Mouse (Mus musculus) stomach, embryonic 16.5 days (tissue): ENCODE results near the gene Mob3a. TPM values are rescaled to one million over a fixed set of nuclear protein-coding genes. Genes with fewer than 3 reads are reported as not detected.

Experiments used
- ATAC-seq: fragments of 200-750 bp; cut with Nextera tagmentation; 2 replicates; pipeline ENCODE4 v1.8.0; 2017; ENCODE audit warnings: moderate number of reproducible peaks, moderate TSS enrichment; ENCODE audit not compliant: insufficient read depth, low FRiP score
- H3K27ac ChIP-seq: fragments of 300-500 bp; sonication (generic); 2 replicates; pipeline ENCODE4 v1.5.1; 2014; ENCODE audit warnings: low read length
- H3K27me3 ChIP-seq: fragments of 300-500 bp; sonication (generic); 2 replicates; pipeline ENCODE4 v1.6.1; 2014; ENCODE audit warnings: low read length, control low read depth, mixed read lengths; ENCODE audit not compliant: control insufficient read depth, insufficient read depth
- H3K36me3 ChIP-seq: fragments of 300-500 bp; sonication (generic); 2 replicates; pipeline ENCODE4 v1.6.1; 2014; ENCODE audit warnings: low read length; ENCODE audit not compliant: control insufficient read depth, insufficient read depth
- H3K4me1 ChIP-seq: fragments of 300-500 bp; sonication (generic); 2 replicates; pipeline ENCODE4 v1.6.1; 2014; ENCODE audit warnings: low read length, control low read depth, mixed read lengths; ENCODE audit not compliant: control insufficient read depth, insufficient read depth
- H3K4me2 ChIP-seq: fragments of 300-500 bp; sonication (generic); 2 replicates; pipeline ENCODE4 v1.6.1; 2014; ENCODE audit warnings: low read depth, low read length, mixed read lengths
- H3K4me3 ChIP-seq: fragments of 300-500 bp; sonication (generic); replicated peaks from 2 replicates; pipeline ENCODE4 v1.5.1; 2014; ENCODE audit warnings: mild to moderate bottlenecking, low read length
- H3K9ac ChIP-seq: fragments of 300-500 bp; sonication (generic); 2 replicates; pipeline ENCODE4 v1.6.1; 2014; ENCODE audit warnings: low read length
- H3K9me3 ChIP-seq: fragments of 300-500 bp; sonication (generic); replicated peaks from 2 replicates; pipeline ENCODE4 v1.6.1; 2016; ENCODE audit warnings: low read length, control low read depth; ENCODE audit not compliant: control insufficient read depth
- WGBS: fragments of 180-500 bp; shearing (Covaris S2); extraction: QIAGEN DNeasy Blood & Tissue Kit; methylation state at CpG from one replicate; pipeline ENCODE4 v1.1.7; 2014; 5-methylcytosine and 5-hydroxymethylcytosine counted together
- polyA plus RNA-seq: library from polyadenylated mRNA; unstranded; fragments of >200 nt; fragmentation: Nextera tagmentation; extraction: Ambion mirVana; gene quantifications from 2 replicates; pipeline ENCODE4 v1.2.1, GENCODE M21; 2015

The Mob3a gene
- polyA plus RNA-seq, 1 experiment from 2014 or later: 51.6 TPM

DNA sequence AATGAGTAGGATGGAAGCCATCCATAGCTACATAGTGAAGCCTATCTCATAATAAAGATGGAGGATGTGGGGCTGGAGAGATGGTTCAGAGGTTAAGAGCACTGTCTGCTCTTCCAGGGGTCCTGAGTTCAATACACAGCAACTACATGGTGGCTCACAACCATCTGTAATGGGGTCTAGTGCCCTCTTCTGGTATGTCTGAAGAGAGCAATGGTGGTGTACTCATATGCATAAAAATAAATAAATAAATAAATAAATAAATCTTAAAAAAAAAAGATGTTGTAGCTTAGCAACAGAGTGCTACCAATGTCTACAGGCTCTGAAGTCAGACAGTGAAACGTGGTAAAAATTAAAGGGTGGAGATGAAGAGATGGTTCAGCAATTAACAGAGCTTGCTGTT lies 36.9 kb upstream of the Mob3a start:
- 75% methylated on average over 1 of the region's 1 CpGs for WGBS
- ATAC-seq: no peak
- peaks cover 20% of the 10 kb centered on the region for H3K4me1 ChIP-seq
- no peak overlapping the region for H3K9ac ChIP-seq
- no peaks in the 10 kb centered on the region for H3K27me3 ChIP-seq
- no peaks in the 10 kb centered on the region for H3K36me3 ChIP-seq
- no peaks in the 10 kb centered on the region for H3K9me3 ChIP-seq
- H3K4me2 ChIP-seq: no peak overlapping the region
- H3K4me3 ChIP-seq: no peak overlapping the region
- H3K27ac ChIP-seq: no peak overlapping the region

DNA sequence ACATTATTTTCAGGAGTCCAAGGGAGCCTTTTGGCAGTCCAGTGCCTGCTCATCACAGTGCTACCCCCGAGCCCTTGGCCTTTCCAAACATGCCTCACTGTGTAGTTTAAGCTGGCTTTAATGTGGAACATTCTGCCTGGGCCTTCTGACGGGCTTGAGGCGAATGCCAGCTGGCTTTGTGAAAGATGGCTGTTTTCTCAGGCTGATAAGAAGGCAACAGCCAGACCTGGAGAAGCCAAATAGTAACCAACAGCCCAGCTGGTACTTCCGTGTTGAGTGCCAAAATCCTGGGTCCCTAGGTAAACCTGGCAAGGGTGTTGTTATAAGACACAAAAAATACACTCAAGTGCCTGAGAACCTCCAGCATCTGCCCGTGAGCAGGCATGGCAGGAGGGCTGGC lies 35.0 kb upstream of the Mob3a start:
- Histone ChIP-seq H3K9me3 (no peaks in the 10 kb centered on the region), H3K27me3 (no peaks in the 10 kb centered on the region), H3K4me1 (peaks cover 16% of the 10 kb centered on the region), H3K36me3 (peaks cover 6% of the 10 kb centered on the region; the same call in 1 of the 2 replicates), H3K9ac (no peak overlapping the region), H3K27ac (no peak overlapping the region), H3K4me3 (no peak overlapping the region), H3K4me2 (no peak overlapping the region)
- WGBS: 52% methylated on average over 5 of the region's 5 CpGs
- no peak for ATAC-seq

DNA sequence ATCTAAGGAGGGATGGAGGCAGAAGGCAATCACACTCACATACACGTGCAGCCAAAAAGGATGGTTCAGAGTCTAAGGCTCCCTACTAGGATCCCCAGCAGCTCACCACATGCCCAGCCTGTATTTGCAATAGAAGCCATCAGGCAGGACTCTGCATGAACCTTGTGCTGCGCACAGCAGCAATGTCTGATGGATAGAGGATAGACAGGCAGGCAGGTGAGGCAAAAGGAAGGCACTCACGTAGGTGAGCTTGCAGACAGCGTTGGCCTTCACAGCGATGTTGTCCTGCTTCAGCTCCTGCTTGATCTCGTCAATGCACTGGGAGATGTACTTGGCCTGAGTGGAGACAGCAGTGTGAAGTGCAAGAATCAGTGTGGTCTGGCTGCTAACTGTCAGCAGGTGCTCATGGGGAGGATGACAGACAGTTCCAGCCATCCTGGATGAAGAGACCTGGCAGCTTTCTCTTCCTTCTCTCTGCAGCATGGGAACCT lies 30.9 kb upstream of the Mob3a start:
- Histone ChIP-seq H3K4me3 (no peak overlapping the region), H3K4me1 (no peaks in the 10 kb centered on the region), H3K36me3 (peaks cover 25% of the 10 kb centered on the region; the same call in 1 of the 2 replicates), H3K9ac (no peak overlapping the region), H3K4me2 (no peak overlapping the region), H3K27me3 (no peaks in the 10 kb centered on the region), H3K9me3 (no peaks in the 10 kb centered on the region), H3K27ac (no peak overlapping the region)
- WGBS: 93% methylated on average over 6 of the region's 6 CpGs
- ATAC-seq: no peak

DNA sequence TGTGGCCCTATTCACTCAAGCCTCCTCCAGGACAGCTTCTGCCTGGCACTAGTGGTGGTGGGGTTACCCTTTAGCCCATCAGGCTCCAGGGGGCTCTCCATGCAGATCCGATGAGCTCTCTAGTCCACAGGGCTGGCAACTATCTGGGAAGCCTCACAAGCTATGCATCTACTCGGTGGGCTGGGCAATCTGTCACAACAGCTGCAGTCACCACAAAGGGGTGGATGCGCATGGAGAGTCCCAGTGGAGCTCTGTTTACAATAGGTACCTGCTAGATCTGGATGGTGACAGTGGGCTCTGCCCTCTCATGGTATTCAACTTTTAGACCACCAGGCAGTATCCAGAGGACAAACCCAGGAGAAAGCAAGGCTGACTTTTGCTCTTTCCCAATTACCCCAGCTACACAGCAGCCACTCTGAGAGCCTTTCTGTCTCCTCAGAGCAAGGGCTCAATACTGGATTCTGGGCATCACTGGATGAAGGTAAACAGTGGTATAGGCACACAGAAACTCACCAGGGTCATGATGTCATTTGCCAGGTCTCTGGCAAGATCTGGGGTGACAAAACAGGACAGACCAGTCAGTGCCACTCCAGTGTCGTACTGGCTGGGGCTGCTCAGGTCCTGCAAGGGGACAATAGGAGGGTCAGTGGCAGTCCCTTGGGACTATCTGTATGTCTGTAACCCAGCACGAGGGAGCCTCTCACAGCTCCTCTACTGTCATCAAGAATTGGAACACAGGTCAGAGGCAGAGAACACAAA lies 25.8 kb upstream of the Mob3a start:
- H3K27me3 ChIP-seq: no peaks in the 10 kb centered on the region
- no peak overlapping the region for H3K4me2 ChIP-seq
- ATAC-seq: no peak
- no peak overlapping the region for H3K9ac ChIP-seq
- H3K27ac ChIP-seq: no peak overlapping the region
- WGBS: 80% methylated on average over 5 of the region's 5 CpGs
- H3K4me3 ChIP-seq: no peak overlapping the region
- H3K9me3 ChIP-seq: no peaks in the 10 kb centered on the region
- H3K4me1 ChIP-seq: no peaks in the 10 kb centered on the region
- peaks cover 50% of the 10 kb centered on the region for H3K36me3 ChIP-seq

DNA sequence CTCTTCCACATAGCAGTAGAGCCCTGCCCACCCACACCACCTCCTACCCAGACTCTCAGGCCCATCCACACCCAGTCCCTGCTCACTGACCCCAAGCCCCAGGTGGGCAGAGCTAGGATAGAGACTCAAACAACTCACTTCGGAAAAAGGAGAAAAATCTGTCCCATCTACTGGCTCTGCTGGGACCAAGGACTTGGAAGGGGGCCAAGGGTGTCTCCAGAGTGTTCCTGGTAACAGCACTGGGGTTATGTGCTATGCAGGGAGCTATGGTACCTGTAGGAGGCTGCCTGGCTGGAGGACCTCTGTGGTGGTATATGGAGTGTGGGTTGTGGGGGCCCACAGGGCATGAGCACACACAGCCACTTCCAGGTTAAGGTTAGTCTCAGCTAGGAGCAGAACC lies 15.5 kb upstream of the Mob3a start:
- peaks cover 60% of the 10 kb centered on the region for H3K36me3 ChIP-seq
- H3K4me3 ChIP-seq: no peak overlapping the region
- WGBS: 95% methylated on average over 1 of the region's 1 CpGs
- no peak overlapping the region for H3K9ac ChIP-seq
- no peaks in the 10 kb centered on the region for H3K4me1 ChIP-seq
- no peak overlapping the region for H3K27ac ChIP-seq
- no peak for ATAC-seq
- H3K9me3 ChIP-seq: no peaks in the 10 kb centered on the region
- H3K27me3 ChIP-seq: no peaks in the 10 kb centered on the region
- H3K4me2 ChIP-seq: no peak overlapping the region

DNA sequence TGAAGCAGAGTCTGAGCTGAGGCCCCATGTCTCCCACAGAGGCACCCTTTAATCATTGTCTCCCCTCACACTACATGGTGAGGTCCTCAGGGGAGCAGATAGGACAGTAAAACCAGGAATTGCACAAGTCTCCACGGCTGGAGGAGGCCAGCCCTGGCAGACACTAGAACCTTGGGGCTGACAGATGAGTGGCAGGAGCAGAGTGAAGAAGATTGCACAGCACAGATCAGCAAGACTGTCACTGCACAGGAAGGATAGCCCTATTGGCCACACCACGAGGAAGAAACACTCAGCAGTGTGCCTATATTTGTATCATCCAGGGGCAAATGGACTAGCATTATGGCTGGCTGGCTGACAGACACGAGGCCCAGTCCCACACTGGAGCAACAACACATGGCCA lies 9.1 kb upstream of the Mob3a start:
- H3K27ac ChIP-seq: no peak overlapping the region
- H3K4me1 ChIP-seq: no peaks in the 10 kb centered on the region
- H3K4me3 ChIP-seq: no peak overlapping the region
- H3K9me3 ChIP-seq: no peaks in the 10 kb centered on the region
- H3K9ac ChIP-seq: no peak overlapping the region
- peaks cover 46% of the 10 kb centered on the region for H3K36me3 ChIP-seq
- H3K27me3 ChIP-seq: no peaks in the 10 kb centered on the region
- H3K4me2 ChIP-seq: no peak overlapping the region
- WGBS: 85% methylated on average over 3 of the region's 3 CpGs
- no peak for ATAC-seq

DNA sequence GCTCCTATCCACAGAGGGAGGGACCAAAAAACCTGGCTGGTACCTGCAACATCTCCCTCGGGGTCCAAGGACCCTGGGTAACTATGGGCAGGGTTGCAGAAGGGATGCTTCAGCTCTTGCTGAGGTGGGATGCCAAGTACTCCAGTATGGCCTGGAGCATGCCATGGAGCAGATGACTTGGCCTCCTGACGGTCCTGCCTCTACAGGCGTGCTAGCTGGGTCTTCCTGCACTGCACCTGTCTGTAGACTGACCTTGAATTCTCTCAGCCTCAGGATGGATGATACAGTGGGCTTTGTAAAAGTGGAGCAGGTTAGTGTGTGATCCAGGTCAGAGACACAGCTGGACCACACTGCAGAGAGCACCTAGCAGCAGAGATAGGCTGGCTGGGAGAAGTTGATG lies 3.7 kb upstream of the Mob3a start:
- ATAC-seq: no peak
- H3K4me1 ChIP-seq: peaks cover 22% of the 10 kb centered on the region
- no peak overlapping the region for H3K27ac ChIP-seq
- H3K9me3 ChIP-seq: no peaks in the 10 kb centered on the region
- H3K27me3 ChIP-seq: no peaks in the 10 kb centered on the region
- WGBS: 77% methylated on average over 3 of the region's 3 CpGs
- peaks cover 21% of the 10 kb centered on the region for H3K36me3 ChIP-seq
- H3K4me2 ChIP-seq: no peak overlapping the region
- H3K4me3 ChIP-seq: no peak overlapping the region
- H3K9ac ChIP-seq: no peak overlapping the region

DNA sequence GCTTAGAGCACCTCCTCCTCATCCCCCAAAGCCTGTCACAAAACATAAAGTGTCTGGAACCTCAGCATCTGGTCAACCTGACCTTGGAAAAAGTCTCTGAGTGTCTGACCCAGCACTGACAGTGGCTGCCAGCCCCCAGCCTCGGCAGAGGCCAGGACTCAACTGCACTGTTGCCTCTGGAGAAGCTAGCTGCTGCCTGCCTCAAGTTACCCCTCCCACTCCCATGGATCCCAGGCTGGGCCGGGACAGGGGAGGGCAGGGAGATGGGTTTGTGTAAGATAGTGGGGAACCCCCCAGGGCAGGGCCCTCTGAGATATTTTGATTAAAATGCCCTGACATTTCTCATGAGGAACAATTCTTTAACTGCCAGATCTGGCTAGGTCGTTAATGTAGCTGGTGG lies 3.3 kb upstream of the Mob3a start:
- H3K4me1 ChIP-seq: peaks cover 22% of the 10 kb centered on the region
- H3K27ac ChIP-seq: no peak overlapping the region
- no peak overlapping the region for H3K4me3 ChIP-seq
- no peaks in the 10 kb centered on the region for H3K9me3 ChIP-seq
- ATAC-seq: no peak
- WGBS: 61% methylated on average over 3 of the region's 3 CpGs
- peaks cover 16% of the 10 kb centered on the region for H3K36me3 ChIP-seq
- H3K4me2 ChIP-seq: no peak overlapping the region
- no peak overlapping the region for H3K9ac ChIP-seq
- no peaks in the 10 kb centered on the region for H3K27me3 ChIP-seq

DNA sequence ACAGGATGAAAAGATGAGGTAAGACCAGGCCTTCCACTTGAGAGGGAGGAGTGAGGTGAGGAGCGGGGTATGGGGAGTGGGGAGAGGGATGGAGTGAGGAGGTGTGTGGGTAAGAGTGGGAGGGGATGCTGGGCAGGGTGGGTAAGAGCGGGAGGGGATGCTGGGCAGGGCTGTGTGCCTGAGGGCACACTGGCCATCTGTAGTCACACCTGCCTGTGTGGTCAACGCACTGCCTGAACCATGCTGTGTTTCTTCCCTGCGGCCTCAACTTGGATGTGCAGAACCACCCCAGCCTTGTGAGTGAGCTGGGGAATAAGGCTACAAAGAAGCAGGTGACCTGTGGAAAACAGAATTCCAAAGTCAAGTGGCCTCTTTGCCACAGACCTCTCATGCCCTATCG lies 2.6 kb upstream of the Mob3a start:
- no peaks in the 10 kb centered on the region for H3K9me3 ChIP-seq
- no peak overlapping the region for H3K27ac ChIP-seq
- no peak for ATAC-seq
- WGBS: 88% methylated on average over 5 of the region's 5 CpGs
- peaks cover 11% of the 10 kb centered on the region for H3K36me3 ChIP-seq
- H3K27me3 ChIP-seq: no peaks in the 10 kb centered on the region
- H3K4me2 ChIP-seq: no peak overlapping the region
- H3K4me1 ChIP-seq: peaks cover 22% of the 10 kb centered on the region
- H3K9ac ChIP-seq: peak overlapping the region; percentile 69; the same call in 1 of the 2 replicates
- H3K4me3 ChIP-seq: no peak overlapping the region
